Mouse (Mus musculus): ENCODE measurements around the gene Mrps33. TPM values are rescaled to one million over a fixed set of nuclear protein-coding genes. Genes with fewer than 3 reads are reported as not detected.
A peak's percentile ranks its signal among the peaks of the same experiment; 100 is the strongest.

Gene Mrps33
- total RNA-seq (2017) = 15.2 and 19.4 TPM in 2 replicates

GRCm38 (mm10) chr6:39810612-39811116 lies at the start of gene Mrps33:
Gene Mrps33, minus strand, starts transcription at chr6:39810988.
- peak; percentile 99 for ATAC-seq (ENCODE audit: extremely low read depth, insufficient number of reproducible peaks, low FRiP score, poor library complexity, severe bottlenecking)

GRCm38 (mm10) chr6:39849667-39850066 lies 38.9 kb upstream of the Mrps33 start:
- no peak for ATAC-seq (ENCODE audit: extremely low read depth, insufficient number of reproducible peaks, low FRiP score, poor library complexity, severe bottlenecking)

- ATAC-seq (ENCODE audit: extremely low read depth, insufficient number of reproducible peaks, low FRiP score, poor library complexity, severe bottlenecking) = no peak
These were observed 38.0 kb upstream of the Mrps33 start for GRCm38 (mm10) chr6:39848766-39849165.

- no peak for ATAC-seq (ENCODE audit: extremely low read depth, insufficient number of reproducible peaks, low FRiP score, poor library complexity, severe bottlenecking)
These were observed 36.8 kb upstream of the Mrps33 start for GRCm38 (mm10) chr6:39847538-39847937.

- ATAC-seq (ENCODE audit: extremely low read depth, insufficient number of reproducible peaks, low FRiP score, poor library complexity, severe bottlenecking) = no peak
These were observed 33.0 kb upstream of the Mrps33 start for GRCm38 (mm10) chr6:39843698-39844342.

- no peak for ATAC-seq (ENCODE audit: extremely low read depth, insufficient number of reproducible peaks, low FRiP score, poor library complexity, severe bottlenecking)
These were observed 17.9 kb upstream of the Mrps33 start for GRCm38 (mm10) chr6:39828736-39829135.

GRCm38 (mm10) chr6:39821241-39821640 lies 10.5 kb upstream of the Mrps33 start:
- no peak for ATAC-seq (ENCODE audit: extremely low read depth, insufficient number of reproducible peaks, low FRiP score, poor library complexity, severe bottlenecking)

- ATAC-seq (ENCODE audit: extremely low read depth, insufficient number of reproducible peaks, low FRiP score, poor library complexity, severe bottlenecking) = no peak
These were observed 8.1 kb upstream of the Mrps33 start for GRCm38 (mm10) chr6:39818922-39819321.

GRCm38 (mm10) chr6:39808511-39808910 lies 2.3 kb downstream of the Mrps33 start:
- no peak for ATAC-seq (ENCODE audit: extremely low read depth, insufficient number of reproducible peaks, low FRiP score, poor library complexity, severe bottlenecking)

- no peak for ATAC-seq (ENCODE audit: extremely low read depth, insufficient number of reproducible peaks, low FRiP score, poor library complexity, severe bottlenecking)
These were observed 3.7 kb downstream of the Mrps33 start for GRCm38 (mm10) chr6:39807050-39807560.

GRCm38 (mm10) chr6:39806336-39806735 lies 4.5 kb downstream of the Mrps33 start:
- ATAC-seq (ENCODE audit: extremely low read depth, insufficient number of reproducible peaks, low FRiP score, poor library complexity, severe bottlenecking) = no peak

- ATAC-seq (ENCODE audit: extremely low read depth, insufficient number of reproducible peaks, low FRiP score, poor library complexity, severe bottlenecking) = no peak
These were observed 4.9 kb downstream of the Mrps33 start for GRCm38 (mm10) chr6:39805916-39806315.

- ATAC-seq (ENCODE audit: extremely low read depth, insufficient number of reproducible peaks, low FRiP score, poor library complexity, severe bottlenecking) = no peak
These were observed 9.8 kb downstream of the Mrps33 start for GRCm38 (mm10) chr6:39800977-39801376.

GRCm38 (mm10) chr6:39797076-39797475 lies 13.7 kb downstream of the Mrps33 start:
- ATAC-seq (ENCODE audit: extremely low read depth, insufficient number of reproducible peaks, low FRiP score, poor library complexity, severe bottlenecking) = no peak

GRCm38 (mm10) chr6:39796150-39796549 lies 14.6 kb downstream of the Mrps33 start:
- ATAC-seq (ENCODE audit: extremely low read depth, insufficient number of reproducible peaks, low FRiP score, poor library complexity, severe bottlenecking) = no peak

GRCm38 (mm10) chr6:39791806-39792205 lies 19.0 kb downstream of the Mrps33 start:
- no peak for ATAC-seq (ENCODE audit: extremely low read depth, insufficient number of reproducible peaks, low FRiP score, poor library complexity, severe bottlenecking)

GRCm38 (mm10) chr6:39788408-39788807 lies 22.4 kb downstream of the Mrps33 start:
- ATAC-seq (ENCODE audit: extremely low read depth, insufficient number of reproducible peaks, low FRiP score, poor library complexity, severe bottlenecking) = no peak

GRCm38 (mm10) chr6:39787783-39788182 lies 23.0 kb downstream of the Mrps33 start:
- no peak for ATAC-seq (ENCODE audit: extremely low read depth, insufficient number of reproducible peaks, low FRiP score, poor library complexity, severe bottlenecking)

- no peak for ATAC-seq (ENCODE audit: extremely low read depth, insufficient number of reproducible peaks, low FRiP score, poor library complexity, severe bottlenecking)
These were observed 24.8 kb downstream of the Mrps33 start for GRCm38 (mm10) chr6:39785944-39786343.

- no peak for ATAC-seq (ENCODE audit: extremely low read depth, insufficient number of reproducible peaks, low FRiP score, poor library complexity, severe bottlenecking)
These were observed 27.3 kb downstream of the Mrps33 start for GRCm38 (mm10) chr6:39783521-39783920.

- peak; percentile 41; the same call in 1 of the 2 replicates for ATAC-seq (ENCODE audit: extremely low read depth, insufficient number of reproducible peaks, low FRiP score, poor library complexity, severe bottlenecking)
These were observed 28.2 kb downstream of the Mrps33 start for GRCm38 (mm10) chr6:39782618-39783017.
